Mouse (Mus musculus) T-helper 17 cell (primary cell): ENCODE measurements around the gene Mybpc3.

Experiments used
- in situ Hi-C, 2 experiments: fragments of 300-600 bp; cut with MboI, MseI; formaldehyde crosslinking; loops; 1 replicate in 1 of 2; 2 replicates in 1 of 2; pipeline ENCODE4 v1.15.1; 2025; ENCODE audit warnings: high pct_unique_total_duplicates in 2 of 2

Gene Mybpc3

GRCm38 (mm10) chr2:91120261-91120671, 2.3 kb downstream of the Mybpc3 start:
- in situ Hi-C loops: loop anchor here in 1 of 2 experiments (10.0 kb wide), 1 partner anchor 1045 kb away; no protein-coding TSS in a partner anchor

- in situ Hi-C loops: loop anchor here in 1 of 2 experiments (10.0 kb wide), 1 partner anchor 1044 kb away; no protein-coding TSS in a partner anchor
Observed at GRCm38 (mm10) chr2:91121011-91121410, 3.1 kb downstream of the Mybpc3 start.

GRCm38 (mm10) chr2:91121497-91121896, 3.6 kb downstream of the Mybpc3 start:
- in situ Hi-C loops: loop anchor here in 1 of 2 experiments (10.0 kb wide), 1 partner anchor 1043 kb away; no protein-coding TSS in a partner anchor

- in situ Hi-C loops: loop anchor here in 1 of 2 experiments (10.0 kb wide), 1 partner anchor 1041 kb away; no protein-coding TSS in a partner anchor
Observed at GRCm38 (mm10) chr2:91123521-91123920, 5.6 kb downstream of the Mybpc3 start.

GRCm38 (mm10) chr2:91125101-91125500, 7.2 kb downstream of the Mybpc3 start:
- in situ Hi-C loops: loop anchor here in 1 of 2 experiments (10.0 kb wide), 1 partner anchor 1040 kb away; no protein-coding TSS in a partner anchor

GRCm38 (mm10) chr2:91128761-91129160, 10.8 kb downstream of the Mybpc3 start:
- in situ Hi-C loops: loop anchor here in 1 of 2 experiments (10.0 kb wide), 1 partner anchor 1036 kb away; no protein-coding TSS in a partner anchor

- in situ Hi-C loops: loop anchor here in 1 of 2 experiments (5.0 kb wide), 2 partner anchors 82 to 342 kb away; no protein-coding TSS in a partner anchor
Observed at GRCm38 (mm10) chr2:91130126-91130525, 12.2 kb downstream of the Mybpc3 start.

- in situ Hi-C loops: loop anchor here in 1 of 2 experiments (5.0 kb wide), 2 partner anchors 81 to 341 kb away; no protein-coding TSS in a partner anchor
Observed at GRCm38 (mm10) chr2:91131251-91131650, 13.3 kb downstream of the Mybpc3 start.

- in situ Hi-C loops: loop anchor here in 1 of 2 experiments (5.0 kb wide), 2 partner anchors 80 to 340 kb away; no protein-coding TSS in a partner anchor
Observed at GRCm38 (mm10) chr2:91132035-91132434, 14.1 kb downstream of the Mybpc3 start.

GRCm38 (mm10) chr2:91136513-91137412, 18.8 kb downstream of the Mybpc3 start:
- in situ Hi-C loops: no loop called here

GRCm38 (mm10) chr2:91137481-91137880, 19.5 kb downstream of the Mybpc3 start:
- in situ Hi-C loops: no loop called here

GRCm38 (mm10) chr2:91139311-91139710, 21.4 kb downstream of the Mybpc3 start:
- in situ Hi-C loops: no loop called here

GRCm38 (mm10) chr2:91139764-91140163, 21.8 kb downstream of the Mybpc3 start:
- in situ Hi-C loops: no loop called here

GRCm38 (mm10) chr2:91142920-91143319, 25.0 kb downstream of the Mybpc3 start:
- in situ Hi-C loops: no loop called here

GRCm38 (mm10) chr2:91143401-91143800, 25.5 kb downstream of the Mybpc3 start:
- in situ Hi-C loops: no loop called here

GRCm38 (mm10) chr2:91148101-91148500, 30.2 kb downstream of the Mybpc3 start:
- in situ Hi-C loops: no loop called here

- in situ Hi-C loops: no loop called here
Observed at GRCm38 (mm10) chr2:91151331-91151730, 33.4 kb downstream of the Mybpc3 start.

GRCm38 (mm10) chr2:91152885-91153377, 35.0 kb downstream of the Mybpc3 start:
- in situ Hi-C loops: no loop called here

GRCm38 (mm10) chr2:91154091-91154490, 36.1 kb downstream of the Mybpc3 start:
- in situ Hi-C loops: no loop called here

GRCm38 (mm10) chr2:91157002-91157752, 39.2 kb downstream of the Mybpc3 start:
- in situ Hi-C loops: no loop called here

- in situ Hi-C loops: loop anchor here (10.0 kb wide), 2 partner anchors 444 to 456 kb away; no protein-coding TSS in a partner anchor
Observed at GRCm38 (mm10) chr2:91160591-91160990, 42.6 kb downstream of the Mybpc3 start.
